Mouse (Mus musculus) embryonic facial prominence, embryonic 12.5 days (tissue): Measurements from ENCODE around the gene Malsu1. TPM values are rescaled to one million over a fixed set of nuclear protein-coding genes. Genes with fewer than 3 reads are reported as not detected.

Source experiments
- ATAC-seq: fragments of 200-750 bp; cut with Nextera tagmentation; 2 replicates; pipeline ENCODE4 v1.8.0; 2017; ENCODE audit not compliant: insufficient number of reproducible peaks, insufficient read depth, low FRiP score, low TSS enrichment
- H3K27ac ChIP-seq: fragments of 300-500 bp; sonication (generic); 2 replicates; pipeline ENCODE4 v1.5.1; 2016; ENCODE audit warnings: mild to moderate bottlenecking
- H3K27me3 ChIP-seq: fragments of 300-500 bp; sonication (generic); 2 replicates; pipeline ENCODE4 v1.6.1; 2016; ENCODE audit warnings: mild to moderate bottlenecking, moderate library complexity
- H3K36me3 ChIP-seq: fragments of 300-500 bp; sonication (generic); 2 replicates; pipeline ENCODE4 v1.6.1; 2016; ENCODE audit warnings: mild to moderate bottlenecking
- H3K4me1 ChIP-seq: fragments of 300-500 bp; sonication (generic); 2 replicates; pipeline ENCODE4 v1.6.1; 2016
- H3K4me2 ChIP-seq: fragments of 300-500 bp; sonication (generic); replicated peaks from 2 replicates; pipeline ENCODE4 v1.6.1; 2016; ENCODE audit warnings: mild to moderate bottlenecking, moderate library complexity
- H3K4me3 ChIP-seq: fragments of 300-500 bp; sonication (generic); 2 replicates; pipeline ENCODE4 v1.5.1; 2016; ENCODE audit warnings: mild to moderate bottlenecking
- H3K9ac ChIP-seq: fragments of 300-500 bp; sonication (generic); 2 replicates; pipeline ENCODE4 v1.6.1; 2016; ENCODE audit warnings: mild to moderate bottlenecking, moderate library complexity
- H3K9me3 ChIP-seq: fragments of 300-500 bp; sonication (generic); 2 replicates; pipeline ENCODE4 v1.6.1; 2016; ENCODE audit warnings: mild to moderate bottlenecking, moderate library complexity
- whole genome bisulfite sequencing: fragments of 180-500 bp; shearing (Covaris S2); methylation state at CpG from one replicate; pipeline ENCODE4 v1.1.7; 2016; 5-methylcytosine and 5-hydroxymethylcytosine counted together
- polyA plus RNA-seq: library from polyadenylated mRNA; unstranded; fragments of >200 nt; fragmentation: Nextera tagmentation; extraction: Ambion mirVana; gene quantifications from 2 replicates; pipeline ENCODE4 v1.2.1, GENCODE M21; 2016

Gene Malsu1
- polyA plus RNA-seq, 1 experiment from 2014 or later: 76.9 TPM

GRCm38 (mm10) chr6:49046976-49047375 lies 26.6 kb upstream of the Malsu1 start:
- no peak overlapping the region for H3K4me3 ChIP-seq
- 76% methylated on average over 8 of the region's 8 CpGs for whole genome bisulfite sequencing
- no peak for ATAC-seq

GRCm38 (mm10) chr6:49047848-49048247 lies 25.7 kb upstream of the Malsu1 start:
- no peak overlapping the region for H3K27ac ChIP-seq
- no peaks in the 10 kb centered on the region for H3K9me3 ChIP-seq
- H3K4me3 ChIP-seq: no peak overlapping the region
- H3K4me2 ChIP-seq: no peak overlapping the region
- no peaks in the 10 kb centered on the region for H3K4me1 ChIP-seq
- H3K9ac ChIP-seq: no peak overlapping the region
- H3K27me3 ChIP-seq: 0 out of 2 replicates have a peak, but pooled peaks cover under 1% of the 10 kb centered on the region
- H3K36me3 ChIP-seq: no peaks in the 10 kb centered on the region
- WGBS: 72% methylated on average over 10 of the region's 10 CpGs
- ATAC-seq: no peak

More at GRCm38 (mm10) chr6:49046976-49047375, 26.6 kb upstream of the Malsu1 start:
- Histone ChIP-seq H3K27ac (no peak overlapping the region), H3K9me3 (no peaks in the 10 kb centered on the region), H3K4me2 (no peak overlapping the region), H3K27me3 (0 out of 2 replicates have a peak, but pooled peaks cover 2% of the 10 kb centered on the region), H3K9ac (no peak overlapping the region), H3K4me1 (no peaks in the 10 kb centered on the region), H3K36me3 (no peaks in the 10 kb centered on the region)

DNA sequence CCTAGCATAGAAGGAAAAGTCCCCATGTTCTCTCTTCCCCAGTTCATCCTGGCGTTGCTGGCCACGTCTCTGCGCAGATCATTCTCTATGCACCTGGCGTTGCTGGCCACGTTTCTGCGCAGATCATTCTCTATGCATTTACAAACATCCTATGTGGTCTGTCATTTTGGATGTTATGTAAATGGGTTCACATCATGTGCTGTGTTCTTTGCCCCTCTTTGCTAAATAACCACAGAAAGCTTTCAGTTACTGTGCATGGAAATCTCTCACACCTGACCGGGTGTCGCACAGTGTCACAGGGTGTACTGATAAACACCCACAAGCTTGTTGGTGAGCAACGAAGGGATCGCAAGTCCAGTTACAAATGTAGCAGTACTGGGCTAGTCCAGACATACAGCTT lies 25.2 kb upstream of the Malsu1 start:
- 88% methylated on average over 10 of the region's 10 CpGs for WGBS
- Histone ChIP-seq H3K4me1 (no peaks in the 10 kb centered on the region), H3K4me2 (no peak overlapping the region), H3K9me3 (no peaks in the 10 kb centered on the region), H3K4me3 (no peak overlapping the region), H3K36me3 (no peaks in the 10 kb centered on the region), H3K27me3 (no peaks in the 10 kb centered on the region), H3K27ac (no peak overlapping the region), H3K9ac (no peak overlapping the region)
- ATAC-seq: no peak

GRCm38 (mm10) chr6:49050677-49051410 lies 22.8 kb upstream of the Malsu1 start:
- H3K27me3 ChIP-seq: no peaks in the 10 kb centered on the region

GRCm38 (mm10) chr6:49052191-49052590 lies 21.4 kb upstream of the Malsu1 start:
- Histone ChIP-seq H3K4me1 (peaks cover 8% of the 10 kb centered on the region), H3K4me2 (no peak overlapping the region), H3K27ac (no peak overlapping the region), H3K9ac (no peak overlapping the region), H3K36me3 (no peaks in the 10 kb centered on the region), H3K27me3 (no peaks in the 10 kb centered on the region), H3K9me3 (no peaks in the 10 kb centered on the region), H3K4me3 (no peak overlapping the region)
- 77% methylated on average over 5 of the region's 5 CpGs for WGBS
- ATAC-seq: no peak

More at GRCm38 (mm10) chr6:49050677-49051410, 22.8 kb upstream of the Malsu1 start:
- Histone ChIP-seq H3K36me3 (no peaks in the 10 kb centered on the region), H3K4me3 (no peak overlapping the region), H3K9ac (no peak overlapping the region), H3K27ac (no peak overlapping the region), H3K4me1 (peaks cover 8% of the 10 kb centered on the region), H3K4me2 (no peak overlapping the region), H3K9me3 (no peaks in the 10 kb centered on the region)
- no peak for ATAC-seq
- WGBS: 65% methylated on average over 11 of the region's 11 CpGs

DNA sequence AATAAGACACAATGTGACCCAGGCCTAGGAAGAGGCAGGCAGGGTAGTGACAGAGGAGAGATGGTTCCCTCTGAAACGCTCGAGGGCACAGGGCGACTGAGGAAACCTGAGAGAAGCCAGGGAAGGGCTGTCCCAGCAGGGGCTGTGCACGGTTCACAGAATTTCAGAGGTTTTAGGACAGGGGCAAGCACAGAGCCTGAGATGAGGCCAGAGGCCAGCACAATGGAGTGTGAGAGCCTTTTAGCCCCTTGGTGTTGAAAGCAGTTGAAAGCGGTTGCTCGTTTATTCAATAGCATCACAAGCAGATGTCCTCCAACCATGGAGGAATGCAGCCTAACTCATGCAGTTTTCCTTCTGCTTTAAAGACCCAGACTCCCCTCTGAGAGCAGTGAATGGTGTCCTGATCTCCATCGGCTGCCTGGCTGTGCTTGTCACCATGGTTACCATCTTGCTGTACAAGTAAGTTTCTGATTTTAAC lies 18.3 kb upstream of the Malsu1 start:
- Histone ChIP-seq H3K4me1 (peaks cover 8% of the 10 kb centered on the region), H3K9me3 (no peaks in the 10 kb centered on the region), H3K36me3 (no peaks in the 10 kb centered on the region), H3K4me2 (no peak overlapping the region), H3K27ac (0 out of 2 replicates have a peak overlapping the region, but pooled peaks have one; percentile 11), H3K27me3 (no peaks in the 10 kb centered on the region), H3K9ac (no peak overlapping the region), H3K4me3 (no peak overlapping the region)
- 12% methylated on average over 7 of the region's 7 CpGs for WGBS
- ATAC-seq: 0 out of 2 replicates have a peak, but pooled peaks have one; percentile 41

DNA sequence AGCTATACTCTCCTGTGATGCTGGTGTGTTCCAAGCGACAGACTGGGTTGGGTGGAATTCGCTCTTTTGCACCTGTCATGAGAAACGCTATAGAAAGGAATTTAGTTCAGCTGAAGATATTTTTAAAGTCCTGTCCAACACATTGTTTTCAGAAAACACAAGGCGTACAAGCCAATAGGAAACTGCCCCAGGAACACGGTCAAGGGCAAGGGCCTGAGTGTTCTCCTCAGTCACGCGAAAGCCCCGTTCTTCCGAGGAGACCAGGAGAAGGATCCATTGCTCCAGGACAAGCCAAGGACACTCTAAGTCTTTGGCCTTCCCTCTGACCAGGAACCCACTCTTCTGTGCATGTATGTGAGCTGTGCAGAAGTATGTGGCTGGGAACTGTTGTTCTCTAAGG lies 17.6 kb upstream of the Malsu1 start:
- Histone ChIP-seq H3K27me3 (no peaks in the 10 kb centered on the region), H3K27ac (no peak overlapping the region), H3K4me3 (no peak overlapping the region), H3K4me1 (peaks cover 8% of the 10 kb centered on the region), H3K9ac (no peak overlapping the region), H3K4me2 (no peak overlapping the region), H3K36me3 (no peaks in the 10 kb centered on the region), H3K9me3 (no peaks in the 10 kb centered on the region)
- WGBS: 79% methylated on average over 9 of the region's 9 CpGs
- no peak for ATAC-seq

GRCm38 (mm10) chr6:49057053-49058021 lies 16.3 kb upstream of the Malsu1 start:
- WGBS: 42% methylated on average over 8 of the region's 8 CpGs
- Histone ChIP-seq H3K27me3 (no peaks in the 10 kb centered on the region), H3K9me3 (no peaks in the 10 kb centered on the region), H3K4me3 (no peak overlapping the region), H3K4me2 (no peak overlapping the region), H3K36me3 (no peaks in the 10 kb centered on the region), H3K9ac (no peak overlapping the region), H3K4me1 (peaks cover 8% of the 10 kb centered on the region), H3K27ac (no peak overlapping the region)
- no peak for ATAC-seq

- no peak overlapping the region for H3K9ac ChIP-seq
- WGBS: 48% methylated on average over 3 of the region's 4 CpGs
- H3K27ac ChIP-seq: no peak overlapping the region
- no peak overlapping the region for H3K4me2 ChIP-seq
- ATAC-seq: no peak
- no peaks in the 10 kb centered on the region for H3K36me3 ChIP-seq
- no peak overlapping the region for H3K4me3 ChIP-seq
- no peaks in the 10 kb centered on the region for H3K27me3 ChIP-seq
- H3K4me1 ChIP-seq: no peaks in the 10 kb centered on the region
- no peaks in the 10 kb centered on the region for H3K9me3 ChIP-seq
These were observed 5.2 kb upstream of the Malsu1 start for GRCm38 (mm10) chr6:49068361-49068760.

DNA sequence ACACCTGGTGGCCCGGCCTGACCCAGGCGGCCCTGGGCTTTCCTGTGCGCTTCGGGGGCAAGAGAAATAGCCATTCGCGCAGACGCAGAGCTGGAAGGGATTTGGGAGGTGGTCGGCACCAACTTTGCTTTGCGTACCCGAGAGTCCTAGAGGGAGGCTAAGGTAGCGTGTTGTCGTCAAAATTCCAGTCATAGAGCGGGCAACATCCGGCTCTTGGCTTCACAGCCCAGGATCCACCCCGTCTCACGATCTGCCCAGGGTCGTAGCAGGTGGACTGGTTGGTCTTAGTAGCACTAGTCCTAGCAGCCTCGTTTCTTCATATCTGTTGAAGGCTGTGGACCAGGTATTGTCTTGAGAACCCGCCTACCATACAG lies 509 bp downstream of the Malsu1 start:
- peak overlapping the region; percentile 88 for H3K4me2 ChIP-seq
- 0 out of 2 replicates have a peak, but pooled peaks cover 3% of the 10 kb centered on the region for H3K36me3 ChIP-seq
- H3K4me1 ChIP-seq: peaks cover 10% of the 10 kb centered on the region
- no peaks in the 10 kb centered on the region for H3K9me3 ChIP-seq
- 1% methylated on average over 19 of the region's 19 CpGs for WGBS
- no peaks in the 10 kb centered on the region for H3K27me3 ChIP-seq
- ATAC-seq: no peak
- H3K27ac ChIP-seq: peak overlapping the region; percentile 84
- H3K4me3 ChIP-seq: peak overlapping the region; percentile 86
- peak overlapping the region; percentile 86 for H3K9ac ChIP-seq

DNA sequence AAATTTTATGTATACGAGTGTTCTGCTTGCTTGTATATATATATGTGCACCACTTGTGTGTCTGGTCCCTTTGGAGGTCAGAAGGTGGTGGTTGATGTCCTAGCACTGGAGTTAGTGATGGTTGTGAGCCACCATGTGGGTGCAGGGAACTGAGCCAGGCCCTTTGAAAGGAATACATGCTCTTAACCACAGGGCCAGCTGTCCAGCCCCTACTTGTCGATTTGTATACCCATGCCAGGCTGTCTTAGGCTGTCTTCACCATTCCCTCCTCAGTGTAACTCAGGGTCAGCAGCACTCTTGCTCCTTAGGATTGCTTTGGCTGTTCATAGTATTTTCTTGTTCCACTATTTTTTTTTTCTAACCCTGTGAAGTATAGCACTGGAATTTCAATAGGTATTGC lies 4.3 kb downstream of the Malsu1 start:
- Histone ChIP-seq H3K9ac (no peak overlapping the region), H3K27me3 (no peaks in the 10 kb centered on the region), H3K4me1 (peaks cover 10% of the 10 kb centered on the region), H3K4me2 (no peak overlapping the region), H3K27ac (no peak overlapping the region), H3K4me3 (no peak overlapping the region), H3K9me3 (no peaks in the 10 kb centered on the region), H3K36me3 (0 out of 2 replicates have a peak, but pooled peaks cover 3% of the 10 kb centered on the region)
- no peak for ATAC-seq
- 87% methylated on average over 2 of the region's 2 CpGs for whole genome bisulfite sequencing
